Mouse (Mus musculus) stomach, postnatal 0 days (tissue): Measurements from ENCODE around the gene Dnajc8.

Experiments used
- CTCF ChIP-seq: IDR thresholded peaks from 2 replicates; pipeline ENCODE4 v1.5.1; 2016; ENCODE audit warnings: antibody characterized with exemption, low read depth, mild to moderate bottlenecking, moderate library complexity
- EP300 ChIP-seq: optimal IDR thresholded peaks from 2 replicates; pipeline ENCODE3; 2016; ENCODE audit warnings: antibody characterized with exemption

DNA sequence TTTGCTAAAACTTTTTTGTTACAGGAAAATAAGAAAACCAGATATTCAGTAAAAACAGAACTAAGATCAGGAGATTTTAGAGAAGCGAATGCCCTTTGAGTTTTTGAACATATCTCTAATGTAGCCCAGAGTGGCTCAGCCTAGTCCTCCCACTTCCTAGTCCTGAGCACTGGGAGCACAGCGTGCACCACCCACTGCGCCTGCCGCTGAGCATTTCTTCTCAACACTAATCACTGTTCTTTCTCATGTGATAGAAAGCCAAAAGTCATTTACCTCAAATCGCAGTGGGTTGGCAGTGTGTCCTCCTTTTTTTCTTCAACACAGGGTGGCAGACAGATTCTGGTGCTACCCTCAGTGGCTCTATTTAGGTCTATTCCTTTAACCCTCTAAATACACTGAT, 4.1 kb downstream of the Dnajc8 start:
- no peak for TF ChIP-seq CTCF
- no peak for TF ChIP-seq EP300
